Mouse (Mus musculus): ENCODE data around the gene Polr2a.
A peak's percentile ranks its signal among the peaks of the same experiment; 100 is the strongest.

Gene Polr2a

DNA sequence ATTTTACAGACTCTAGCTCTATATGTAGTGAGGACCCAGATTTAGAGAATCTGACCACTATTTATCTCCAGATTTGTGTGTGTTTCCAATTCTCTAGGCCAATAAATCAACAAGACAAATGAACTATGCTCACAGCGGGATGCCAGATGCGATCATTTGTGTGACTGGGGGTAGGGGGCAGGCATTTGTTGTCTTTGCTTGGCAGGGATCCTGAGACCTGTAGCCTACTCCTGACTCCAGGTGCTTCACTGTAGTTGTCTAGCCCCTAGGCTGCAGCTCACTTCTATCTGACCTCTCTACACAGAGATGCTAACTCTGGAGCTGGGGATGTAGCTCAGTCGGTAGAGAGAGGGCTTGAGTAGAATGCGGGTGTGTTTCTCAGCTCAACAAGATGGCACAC, 23.4 kb upstream of the Polr2a start:
- no peak for DNase-seq (ENCODE audit: low spot score)

- DNase-seq (ENCODE audit: low spot score) = no peak
These were observed 20.5 kb upstream of the Polr2a start for GRCm38 (mm10) chr11:69778985-69779384.

DNA sequence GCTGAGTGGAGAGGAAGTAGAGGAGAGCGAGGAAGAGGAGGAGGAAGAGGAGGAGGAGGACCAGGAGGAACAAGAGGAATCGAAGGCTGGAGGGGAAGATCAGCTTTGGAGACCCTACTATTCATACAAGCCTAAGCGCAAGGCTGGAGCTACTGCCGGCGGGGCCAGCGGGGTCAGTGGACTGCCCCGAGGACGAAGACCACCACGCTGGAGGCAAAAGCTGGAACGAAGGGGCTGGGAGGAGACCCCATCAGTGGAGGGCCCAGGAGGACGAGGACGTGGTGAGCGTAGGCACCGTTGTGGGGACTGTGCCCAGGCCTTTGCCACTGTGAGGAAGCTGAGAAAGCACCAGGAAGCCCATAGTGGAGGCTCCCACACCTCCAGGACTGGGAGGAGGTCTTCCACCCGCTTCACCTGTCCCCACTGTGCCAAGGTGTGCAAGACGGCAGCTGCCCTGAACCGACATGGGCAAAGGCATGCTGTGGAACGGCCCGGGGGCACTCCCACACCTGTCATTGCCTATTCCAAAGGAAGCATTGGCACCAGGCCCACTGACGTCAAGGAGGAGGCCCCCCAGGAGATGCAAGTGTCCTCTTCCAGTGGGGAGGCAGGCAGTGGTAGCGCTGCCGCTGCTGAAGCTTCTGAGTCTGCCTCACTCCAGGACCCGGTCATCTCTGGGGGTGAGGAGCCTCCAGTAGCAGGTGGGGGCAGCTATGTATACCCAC, 20.0 kb upstream of the Polr2a start:
- DNase-seq (ENCODE audit: low spot score) = no peak

DNA sequence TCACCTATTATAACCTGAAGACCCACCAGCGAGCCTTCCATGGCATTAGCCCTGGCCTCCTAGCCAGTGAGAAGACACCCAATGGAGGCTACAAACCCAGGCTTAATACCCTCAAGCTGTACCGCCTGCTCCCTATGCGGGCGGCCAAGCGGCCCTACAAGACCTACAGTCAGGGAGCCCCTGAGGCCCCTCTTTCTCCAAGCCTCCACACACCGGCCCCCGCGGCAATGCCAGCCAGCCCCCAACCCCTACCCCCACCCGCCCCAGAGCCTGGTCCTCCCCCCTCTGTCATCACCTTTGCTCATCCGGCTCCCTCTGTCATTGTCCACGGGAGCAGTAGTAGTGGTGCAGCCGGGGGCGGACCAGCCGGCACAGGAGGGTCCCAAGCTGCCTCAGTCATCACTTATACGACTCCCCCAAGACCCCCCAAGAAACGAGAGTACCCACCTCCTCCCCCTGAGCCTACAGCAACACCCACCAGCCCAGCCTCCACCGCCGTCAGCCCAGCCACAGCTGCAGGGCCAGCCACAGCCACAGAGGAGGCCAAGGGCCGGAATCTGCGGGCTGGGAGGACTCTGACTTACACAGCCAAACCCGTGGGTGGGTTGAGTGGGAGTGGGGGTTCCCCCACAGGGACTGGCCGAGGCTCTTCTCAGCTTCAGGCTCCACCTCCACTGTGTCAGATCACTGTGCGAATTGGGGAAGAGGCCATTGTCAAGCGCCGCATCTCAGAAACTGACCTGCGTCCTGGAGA, 19.2 kb upstream of the Polr2a start:
- DNase-seq (ENCODE audit: low spot score) = no peak

DNA sequence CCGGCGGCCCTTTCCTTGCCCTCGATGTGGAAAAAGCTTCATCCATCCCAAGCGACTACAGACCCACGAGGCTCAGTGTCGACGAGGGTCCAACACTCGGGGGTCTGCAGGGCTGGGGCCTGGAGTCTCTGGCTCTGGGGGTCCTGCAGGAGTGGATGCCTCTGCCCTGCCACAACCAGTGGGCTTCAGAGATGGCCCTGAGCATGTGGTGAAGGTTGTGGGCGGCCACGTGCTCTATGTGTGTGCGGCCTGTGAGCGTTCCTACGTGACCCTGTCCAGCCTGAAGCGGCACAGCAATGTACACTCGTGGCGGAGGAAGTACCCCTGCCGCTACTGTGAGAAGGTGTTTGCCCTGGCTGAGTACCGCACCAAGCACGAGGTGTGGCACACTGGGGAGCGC, 18.1 kb upstream of the Polr2a start:
- no peak for DNase-seq (ENCODE audit: low spot score)

DNA sequence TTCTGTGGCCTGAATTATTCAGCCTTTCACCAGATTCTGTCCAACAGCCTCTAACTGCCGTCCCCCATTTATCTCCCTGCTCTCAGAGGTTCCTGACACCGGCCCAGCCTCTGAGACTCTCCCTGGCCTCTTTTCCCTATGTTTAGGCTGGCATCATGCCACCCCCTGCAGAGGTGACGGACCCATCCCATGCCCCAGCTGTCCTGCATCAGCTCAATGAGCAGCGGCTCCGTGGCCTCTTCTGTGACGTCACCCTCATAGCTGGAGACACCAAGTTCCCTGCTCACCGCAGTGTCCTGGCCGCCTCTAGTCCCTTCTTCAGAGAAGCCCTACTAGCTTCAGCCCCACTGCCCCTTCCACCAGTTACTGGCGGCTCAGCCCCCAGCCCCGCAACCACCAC, 17.3 kb upstream of the Polr2a start:
- no peak for DNase-seq (ENCODE audit: low spot score)

GRCm38 (mm10) chr11:69774961-69775360, 16.5 kb upstream of the Polr2a start:
- no peak for DNase-seq (ENCODE audit: low spot score)

- no peak for DNase-seq (ENCODE audit: low spot score)
These were observed 9.1 kb upstream of the Polr2a start for GRCm38 (mm10) chr11:69767625-69767909.

DNA sequence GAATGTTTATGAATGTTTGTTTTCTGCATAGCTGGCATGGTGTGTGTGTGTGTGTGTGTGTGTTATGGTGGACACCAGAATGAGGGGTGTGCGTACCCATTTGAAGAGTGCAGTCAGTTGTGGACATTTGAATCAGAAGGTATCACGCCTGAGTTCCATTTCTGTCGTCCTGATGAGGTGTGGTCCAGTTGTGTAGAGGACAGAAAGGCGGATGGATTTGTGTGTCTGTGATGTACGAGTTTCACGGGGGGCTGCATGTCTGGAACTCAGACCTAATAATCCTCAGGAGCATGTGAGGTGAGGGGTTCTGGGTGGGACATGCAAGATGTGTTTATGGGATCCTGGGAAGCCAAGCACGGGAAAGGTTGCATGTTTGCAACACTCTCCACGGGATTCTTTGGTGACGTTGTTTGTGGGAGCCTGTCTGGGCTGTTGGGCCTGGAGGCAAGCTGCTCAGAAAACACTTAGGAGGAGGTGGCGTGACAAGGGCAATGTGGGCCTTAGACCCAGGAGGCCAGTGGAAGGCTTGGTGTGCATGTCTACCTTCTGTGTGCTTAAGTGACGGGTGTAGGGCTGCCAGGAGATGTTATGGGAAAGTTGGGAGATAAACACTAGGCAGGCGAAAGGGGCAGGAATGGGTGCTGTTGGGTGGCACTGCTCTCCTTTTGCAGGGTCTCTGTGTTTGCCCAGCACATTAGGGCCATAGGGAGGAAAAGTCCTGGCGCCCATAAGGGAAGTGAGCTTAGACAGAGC, 8.6 kb upstream of the Polr2a start:
- DNase-seq (ENCODE audit: low spot score) = no peak

DNA sequence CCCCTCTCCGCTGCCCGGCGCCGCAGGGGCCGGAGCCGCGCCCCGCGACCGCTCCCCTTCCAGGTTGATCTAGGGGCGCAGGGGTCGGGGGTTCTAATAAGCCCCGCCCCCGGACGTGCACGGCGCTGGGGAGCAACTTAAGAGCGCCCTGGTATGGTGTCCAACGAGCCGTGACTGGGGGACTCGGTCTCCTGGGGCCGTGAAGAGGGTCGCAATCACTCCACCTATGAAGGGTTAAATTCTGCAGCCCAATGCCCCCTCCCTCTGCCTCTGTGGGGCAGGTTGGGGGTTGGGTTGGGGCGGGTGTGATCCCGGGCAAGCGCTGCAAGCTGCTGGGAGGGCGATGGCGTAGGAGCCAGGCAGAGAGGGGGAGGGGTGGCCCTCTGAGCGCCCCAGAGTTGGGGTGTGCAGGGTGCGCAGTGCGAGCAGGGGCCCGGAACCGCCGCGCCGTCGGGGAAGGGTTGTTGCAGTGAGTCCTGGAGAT, 7.7 kb upstream of the Polr2a start:
- DNase-seq (ENCODE audit: low spot score) = peak; percentile 47

- DNase-seq (ENCODE audit: low spot score) = no peak
These were observed 7.0 kb upstream of the Polr2a start, which contains the start of gene Zbtb4 for GRCm38 (mm10) chr11:69765221-69766125. Gene Zbtb4, plus strand, starts transcription at chr11:69765912.

DNA sequence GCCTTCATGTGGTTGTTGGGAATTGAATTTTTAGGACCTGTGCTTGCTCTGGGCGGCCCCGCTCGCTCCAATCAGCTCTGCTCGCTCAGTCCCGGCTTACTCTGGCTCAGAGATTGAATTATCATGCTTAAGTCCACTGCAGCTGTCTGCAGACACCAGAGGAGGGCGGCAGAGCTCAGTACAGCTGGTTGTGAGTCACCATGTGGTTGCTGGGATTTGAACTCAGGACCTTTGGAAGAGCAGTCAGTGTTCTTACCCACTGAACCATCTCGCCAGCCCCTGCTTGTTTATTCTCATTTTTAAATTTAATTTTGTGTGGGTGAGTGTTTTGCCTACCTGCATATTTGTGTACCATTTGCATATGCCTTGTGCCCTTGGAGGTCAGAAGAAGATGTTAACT, 5.1 kb upstream of the Polr2a start:
- DNase-seq (ENCODE audit: low spot score) = no peak

DNA sequence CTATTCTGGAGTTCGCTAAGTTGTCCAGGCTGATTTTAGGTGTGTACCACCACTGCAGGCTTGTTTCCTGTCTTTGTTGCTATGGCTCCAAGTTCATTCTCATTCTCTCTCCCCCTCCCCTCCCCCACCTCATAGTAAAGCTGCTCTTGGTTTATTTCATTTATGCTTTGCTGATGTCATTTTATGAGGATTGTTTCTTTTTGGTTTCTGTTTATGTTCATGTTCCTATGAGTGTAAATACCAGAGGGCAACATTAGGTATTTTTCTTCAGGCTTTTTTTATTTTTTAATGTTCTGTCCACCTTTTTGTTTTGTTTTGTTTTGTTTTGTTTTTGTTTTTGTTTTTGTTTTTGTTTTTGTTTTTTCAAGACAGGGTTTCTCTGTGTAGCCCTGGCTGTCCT, 3.4 kb upstream of the Polr2a start, which contains the start of gene Slc35g3:
Gene Slc35g3, minus strand, starts transcription at position 101 of the 400 bp plus-strand sequence.
- DNase-seq (ENCODE audit: low spot score) = no peak

DNA sequence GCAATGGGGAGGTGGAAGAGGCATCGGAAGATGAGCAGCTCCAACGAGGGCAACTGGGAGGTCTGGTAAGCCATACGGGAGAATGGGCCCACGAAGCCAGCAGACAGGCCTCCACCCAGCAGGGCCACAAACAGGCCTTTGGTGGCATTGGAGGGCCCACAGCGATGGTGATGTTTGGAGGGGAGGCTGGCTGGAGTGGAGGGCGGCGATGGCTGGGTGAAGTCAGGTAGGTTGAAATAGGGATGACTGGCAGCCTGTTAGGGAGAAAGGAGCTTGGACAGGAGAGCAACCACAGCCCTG, 2.4 kb upstream of the Polr2a start:
- no peak for DNase-seq (ENCODE audit: low spot score)

GRCm38 (mm10) chr11:69760160-69760900, 1.9 kb upstream of the Polr2a start:
- DNase-seq (ENCODE audit: low spot score) = no peak

DNA sequence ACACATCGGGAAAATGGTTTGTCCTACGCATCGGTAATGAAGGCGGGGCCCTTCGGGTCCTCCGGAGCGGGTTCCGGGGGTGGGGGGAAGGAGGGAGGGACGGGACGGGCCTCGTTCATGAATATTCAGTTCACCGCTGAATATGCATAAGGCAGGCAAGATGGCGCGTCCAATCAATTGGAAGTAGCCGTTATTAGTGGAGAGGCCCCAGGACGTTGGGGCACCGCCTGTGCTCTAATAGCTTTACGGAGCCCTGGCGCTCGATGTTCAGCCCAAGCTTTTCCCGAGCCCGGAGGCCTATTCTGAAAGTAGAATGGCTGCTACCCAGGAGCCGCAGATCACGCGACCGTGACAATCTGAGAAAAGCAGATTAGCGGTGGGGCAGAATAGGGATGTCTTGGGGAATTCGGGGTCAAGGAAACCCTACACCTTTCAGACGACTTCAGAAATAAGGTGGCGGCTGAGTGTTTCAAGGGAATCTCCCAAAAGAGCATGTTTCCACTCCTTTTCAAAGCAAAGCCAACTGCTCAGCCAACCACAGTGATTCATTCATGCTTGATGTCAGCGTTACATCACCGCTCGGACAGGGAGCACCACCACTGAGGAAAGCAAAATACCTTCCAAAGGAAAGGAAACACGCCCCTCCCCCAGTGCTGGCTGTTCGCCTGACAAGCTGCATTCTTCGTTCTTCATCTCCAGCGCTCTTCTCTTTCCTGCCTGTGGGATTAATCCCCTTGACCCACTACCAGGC, 709 bp upstream of the Polr2a start:
- DNase-seq (ENCODE audit: low spot score) = no peak

GRCm38 (mm10) chr11:69758090-69758456, 364 bp downstream of the Polr2a start:
- peak; percentile 94 for DNase-seq (ENCODE audit: low spot score)

DNA sequence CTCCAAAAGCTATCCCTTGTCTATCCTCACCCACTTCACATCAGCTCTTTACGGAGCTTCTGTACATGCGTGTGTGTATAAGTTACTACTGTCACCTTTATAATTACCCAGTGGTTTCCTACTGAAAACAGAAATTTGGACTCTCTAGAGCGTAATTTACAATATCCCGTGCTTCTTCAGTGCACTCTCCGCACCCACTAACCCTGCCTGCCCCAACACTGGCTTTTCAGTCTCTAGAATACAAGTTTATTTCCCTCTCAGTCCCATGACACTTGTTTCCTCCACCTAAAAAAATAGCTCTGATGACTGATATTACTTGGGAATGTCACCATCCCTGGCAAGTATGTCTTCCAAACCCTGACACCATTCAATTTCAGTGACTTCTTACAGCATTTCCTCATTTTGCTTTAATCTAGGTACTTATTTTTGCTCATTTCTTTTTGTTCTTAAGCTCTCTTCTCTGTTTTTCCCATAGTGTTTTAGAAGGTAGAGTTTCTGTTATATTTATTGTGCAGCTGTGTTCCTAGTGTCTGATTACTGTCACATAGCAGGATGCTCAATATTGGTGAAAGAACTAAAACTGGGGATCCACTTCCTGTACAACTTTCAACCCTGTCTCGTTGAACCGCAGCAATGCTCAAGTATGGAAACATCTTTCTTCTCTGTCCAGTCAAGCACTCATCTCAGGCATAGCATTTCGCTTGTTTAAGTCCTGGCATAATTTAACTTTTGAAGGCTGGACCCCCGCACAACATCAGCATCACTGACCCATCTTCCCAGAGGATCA, 941 bp downstream of the Polr2a start:
- DNase-seq (ENCODE audit: low spot score) = no peak

DNA sequence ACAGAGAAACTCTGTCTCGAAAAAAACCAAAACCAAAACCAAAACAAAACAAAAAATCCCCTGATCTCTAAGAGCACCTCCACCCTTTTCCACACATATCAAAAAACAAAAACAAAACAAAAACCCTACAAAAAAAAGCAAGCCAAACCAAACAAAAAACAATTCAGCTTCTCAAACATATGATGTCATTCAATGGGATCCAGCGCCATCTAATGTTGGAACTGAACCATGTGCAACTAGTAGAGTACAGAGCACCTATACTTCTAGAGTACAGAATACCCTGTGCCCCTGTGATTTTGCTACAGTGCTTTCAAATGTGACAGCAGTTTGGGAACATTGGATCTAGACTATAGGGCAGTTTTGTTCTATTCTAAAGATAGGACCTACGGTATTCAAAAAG, 3.7 kb downstream of the Polr2a start:
- no peak for DNase-seq (ENCODE audit: low spot score)

DNA sequence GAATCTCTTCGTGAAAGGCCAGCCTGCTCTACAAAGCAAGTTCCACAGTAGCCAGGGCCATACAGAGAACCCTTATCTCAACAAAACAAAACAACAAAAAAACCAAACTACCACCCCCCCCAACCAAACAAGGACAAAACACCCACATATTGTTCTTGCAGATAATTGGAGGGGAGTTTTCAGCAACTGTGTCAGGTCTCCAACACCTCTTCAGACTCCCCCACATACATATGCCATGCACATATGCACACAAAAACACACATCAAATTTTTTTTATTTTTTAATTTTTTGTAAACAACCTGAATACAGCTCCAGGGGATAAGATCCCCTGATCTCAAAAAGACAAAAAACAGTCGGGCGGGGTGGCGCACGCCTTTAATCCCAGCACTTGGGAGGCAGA, 4.2 kb downstream of the Polr2a start:
- no peak for DNase-seq (ENCODE audit: low spot score)
